Mouse (Mus musculus) liver, embryonic 14.5 days (tissue): ENCODE results near the gene Srgap3. TPM values are rescaled to one million over a fixed set of nuclear protein-coding genes. Genes with fewer than 3 reads are reported as not detected.

ENCODE experiments used
- ATAC-seq: fragments of 200-750 bp; cut with Nextera tagmentation; 2 replicates; pipeline ENCODE4 v1.8.0; 2017; ENCODE audit warnings: moderate number of reproducible peaks, mild to moderate bottlenecking, moderate library complexity; ENCODE audit not compliant: insufficient read depth
- DNase-seq, 3 experiments: peaks; one replicate each; pipeline ENCODE4 v3.0.0-alpha.2; 2012 to 2013; ENCODE audit warnings: low read depth in 3 of 3, low spot score in 3 of 3
- H3K27ac ChIP-seq: fragments of 300-500 bp; sonication (generic); 2 replicates; pipeline ENCODE4 v1.5.1; 2014; ENCODE audit warnings: moderate library complexity, mild to moderate bottlenecking, control low read depth, inconsistent platforms
- H3K27me3 ChIP-seq: fragments of 300-500 bp; sonication (generic); 2 replicates; pipeline ENCODE4 v1.6.1; 2014; ENCODE audit warnings: mild to moderate bottlenecking, low read length, moderate library complexity; ENCODE audit not compliant: control insufficient read depth, insufficient read depth
- H3K36me3 ChIP-seq: fragments of 300-500 bp; sonication (generic); replicated peaks from 2 replicates; pipeline ENCODE4 v1.6.1; 2014; ENCODE audit warnings: low read depth; ENCODE audit not compliant: control insufficient read depth, insufficient read depth
- H3K4me1 ChIP-seq, 2 experiments: fragments of 200-500 bp in 1 of 2; fragments of 300-500 bp in 1 of 2; sonication (generic) in 1 of 2; replicated peaks; 2 replicates each; pipeline ENCODE4 v1.6.1; 2012 to 2014; ENCODE audit warnings: antibody characterized with exemption in 1 of 2, inconsistent platforms in 1 of 2, low read length in 1 of 2; ENCODE audit not compliant: control insufficient read depth in 2 of 2, insufficient read depth in 2 of 2
- H3K4me2 ChIP-seq: fragments of 300-500 bp; sonication (generic); 2 replicates; pipeline ENCODE4 v1.6.1; 2014; ENCODE audit warnings: low read depth, mild to moderate bottlenecking, control low read depth, moderate library complexity
- H3K4me3 ChIP-seq, 2 experiments: fragments of 200-500 bp in 1 of 2; fragments of 300-500 bp in 1 of 2; sonication (generic) in 1 of 2; 2 replicates each; pipeline ENCODE4 v1.5.1; 2012 to 2014; ENCODE audit warnings: low read depth in 2 of 2, low read length in 2 of 2, mild to moderate bottlenecking in 2 of 2, control low read depth in 1 of 2, inconsistent platforms in 1 of 2, moderate library complexity in 1 of 2; ENCODE audit not compliant: insufficient read depth in 1 of 2
- H3K9ac ChIP-seq: fragments of 300-500 bp; sonication (generic); replicated peaks from 2 replicates; pipeline ENCODE4 v1.6.1; 2014; ENCODE audit warnings: mild to moderate bottlenecking, control low read depth, moderate library complexity
- H3K9me3 ChIP-seq: fragments of 300-500 bp; sonication (generic); 2 replicates; pipeline ENCODE4 v1.6.1; 2016; ENCODE audit warnings: low read length, mixed read lengths; ENCODE audit not compliant: control insufficient read depth
- CTCF ChIP-seq: IDR thresholded peaks from 2 replicates; pipeline ENCODE4 v1.5.1; 2016; ENCODE audit warnings: antibody characterized with exemption, low read depth, control low read depth
- EP300 ChIP-seq: IDR thresholded peaks from 2 replicates; pipeline ENCODE4 v1.6.1; 2016; ENCODE audit warnings: antibody characterized with exemption, low read depth
- WGBS: fragments of 180-500 bp; shearing (Covaris S2); extraction: QIAGEN DNeasy Blood & Tissue Kit; methylation state at CpG from one replicate; pipeline ENCODE4 v1.1.7; 2014; ENCODE audit not compliant: insufficient replicate concordance; 5-methylcytosine and 5-hydroxymethylcytosine counted together
- polyA plus RNA-seq, 2 experiments: library from polyadenylated mRNA; depleted of rRNA in 1 of 2; stranded (reverse) in 1 of 2; unstranded in 1 of 2; fragments of >200 nt; fragmentation: Nextera tagmentation in 1 of 2; extraction: Ambion mirVana in 1 of 2; gene quantifications; 2 replicates each; pipeline versions ENCODE4 v1.2.1 to v1.2.3; 2012 to 2014

Gene Srgap3
- polyA plus RNA-seq, 2 experiments = 0.20 to 0.27 TPM

DNA sequence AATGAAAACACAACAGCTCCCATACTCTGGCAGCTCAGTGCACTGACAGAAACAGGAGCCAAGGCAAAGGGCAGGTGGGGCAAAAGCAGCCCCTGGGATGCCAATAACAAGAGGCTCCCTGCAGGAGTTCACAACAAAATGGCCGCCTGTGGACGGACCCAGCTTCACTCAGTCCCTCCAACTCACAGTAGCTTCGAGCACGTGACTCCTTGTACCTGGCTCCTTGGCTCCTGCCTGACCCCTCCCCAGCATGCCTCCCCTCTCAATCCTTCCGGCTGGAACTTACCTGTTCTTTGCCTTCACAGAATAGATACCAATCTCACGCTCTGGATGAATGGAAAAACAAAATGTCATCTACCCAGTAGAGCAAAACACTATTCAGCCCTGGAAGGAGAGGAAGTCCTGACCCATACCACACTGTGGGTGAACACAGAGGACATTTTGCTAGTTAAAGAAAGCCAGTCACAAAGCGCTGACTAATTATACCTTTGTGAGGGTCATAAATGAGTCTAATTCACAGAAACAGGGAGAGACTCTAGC, 75.8 kb downstream of the Srgap3 start:
- Histone ChIP-seq H3K4me1 (no peaks in the 10 kb centered on the region), H3K4me2 (no peak overlapping the region), H3K27me3 (no peaks in the 10 kb centered on the region), H3K9ac (no peak overlapping the region), H3K36me3 (no peaks in the 10 kb centered on the region), H3K27ac (no peak overlapping the region), H3K4me3 (no peak overlapping the region), H3K9me3 (no peaks in the 10 kb centered on the region)
- no peak for DNase-seq
- WGBS = 58% methylated on average over 7 of the region's 7 CpGs
- TF ChIP-seq CTCF (no peak), EP300 (no peak)
- ATAC-seq = no peak

DNA sequence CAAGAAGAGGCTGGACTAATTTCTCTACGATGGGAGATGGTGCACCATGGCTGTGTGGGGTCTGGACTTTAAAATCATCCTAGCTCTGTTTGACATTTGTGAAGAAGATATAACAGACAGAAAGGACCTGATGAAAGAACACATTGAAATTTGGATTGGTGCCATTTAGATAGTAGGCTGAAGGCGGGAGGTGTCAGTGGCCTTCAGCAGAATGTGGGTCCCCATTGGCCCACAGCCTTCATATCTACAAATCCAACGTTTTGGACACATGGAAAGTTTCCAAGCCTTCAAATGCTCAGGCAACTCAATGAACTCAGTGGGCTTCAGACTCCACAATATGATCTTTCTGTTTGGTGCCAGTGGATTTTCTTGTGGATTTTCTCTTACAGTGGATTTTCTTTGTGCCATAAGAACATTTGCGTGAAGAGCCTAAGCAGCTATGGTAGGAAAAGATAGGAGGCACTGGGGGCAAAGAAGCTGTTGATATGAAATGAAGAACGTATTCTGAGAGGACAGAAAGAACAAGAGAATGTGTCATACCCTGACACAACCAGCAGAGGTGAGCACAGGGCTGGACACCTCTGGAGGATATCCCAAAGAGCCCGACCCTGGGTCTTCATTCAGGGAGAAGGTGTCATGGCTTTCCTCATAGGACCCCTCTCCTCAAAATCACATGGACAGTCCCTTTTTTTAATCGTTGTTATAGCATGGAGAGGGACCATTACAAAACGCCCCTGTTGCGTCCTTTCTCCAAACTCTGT, 78.7 kb downstream of the Srgap3 start:
- no peaks in the 10 kb centered on the region for H3K4me1 ChIP-seq
- H3K36me3 ChIP-seq = no peaks in the 10 kb centered on the region
- DNase-seq (no peak), ATAC-seq (no peak)
- no peak overlapping the region for H3K4me2 ChIP-seq
- H3K9me3 ChIP-seq = no peaks in the 10 kb centered on the region
- WGBS = 56% methylated on average over 9 of the region's 9 CpGs
- H3K9ac ChIP-seq = no peak overlapping the region
- TF ChIP-seq CTCF (no peak), EP300 (no peak)
- H3K27ac ChIP-seq = no peak overlapping the region
- H3K4me3 ChIP-seq = no peak overlapping the region
- H3K27me3 ChIP-seq = no peaks in the 10 kb centered on the region

DNA sequence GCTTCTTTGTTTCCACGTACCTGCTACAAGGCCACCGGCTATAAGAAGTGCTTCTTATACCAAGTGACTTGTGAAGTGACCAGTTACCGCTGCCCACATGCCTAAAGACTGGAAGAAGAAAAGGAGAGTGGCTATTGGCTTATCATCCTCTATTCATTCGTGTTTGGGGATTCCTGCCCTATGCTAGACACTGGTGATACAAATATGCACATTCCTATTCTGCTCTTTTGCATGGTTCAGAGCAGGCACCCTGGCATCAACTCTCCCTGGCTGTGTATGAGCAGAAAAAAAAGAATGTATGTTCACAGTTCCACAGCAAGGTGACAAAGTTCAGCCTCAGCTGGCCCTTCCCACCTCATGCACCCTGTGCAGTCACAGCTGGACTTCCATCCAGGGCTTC, 81.0 kb downstream of the Srgap3 start:
- TF ChIP-seq CTCF (no peak), EP300 (no peak)
- Histone ChIP-seq H3K4me3 (no peak overlapping the region), H3K9me3 (no peaks in the 10 kb centered on the region), H3K9ac (no peak overlapping the region), H3K36me3 (no peaks in the 10 kb centered on the region), H3K27ac (no peak overlapping the region), H3K4me1 (no peaks in the 10 kb centered on the region; a peak in 1 of 4 replicates), H3K4me2 (no peak overlapping the region), H3K27me3 (no peaks in the 10 kb centered on the region)
- ATAC-seq = no peak
- DNase-seq = no peak
- 66% methylated on average over 4 of the region's 4 CpGs for WGBS

DNA sequence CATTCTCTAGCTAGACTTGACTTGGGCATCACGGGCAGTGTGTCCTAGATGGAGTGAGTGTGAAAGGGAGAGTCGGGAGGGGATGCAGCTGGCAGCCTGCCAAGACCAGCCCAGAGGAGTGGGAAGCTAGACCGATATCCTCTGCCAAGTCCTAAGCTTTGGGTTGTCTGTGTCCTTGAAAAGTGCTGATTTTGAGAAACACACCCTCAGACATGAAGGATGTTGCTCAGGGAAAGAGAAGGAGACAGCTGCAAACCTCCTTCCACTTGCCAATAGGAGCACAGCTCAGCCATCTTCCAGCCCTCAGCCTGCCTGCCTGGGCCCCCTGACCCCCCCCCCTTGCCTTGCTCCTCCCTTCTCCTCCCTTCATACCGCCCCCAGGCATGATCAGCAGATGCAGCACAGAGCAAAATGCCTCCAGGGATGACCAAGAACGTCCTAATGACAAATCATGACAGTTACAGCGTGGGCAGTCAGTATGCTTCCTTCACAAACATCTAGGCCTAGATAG, 82.0 kb downstream of the Srgap3 start:
- no peaks in the 10 kb centered on the region; a peak in 1 of 4 replicates for H3K4me1 ChIP-seq
- no peak overlapping the region for H3K27ac ChIP-seq
- no peak overlapping the region for H3K9ac ChIP-seq
- TF ChIP-seq EP300 (no peak), CTCF (no peak)
- WGBS = 38% methylated on average over 6 of the region's 6 CpGs
- H3K4me2 ChIP-seq = no peak overlapping the region
- ATAC-seq = no peak
- H3K36me3 ChIP-seq = no peaks in the 10 kb centered on the region
- no peaks in the 10 kb centered on the region for H3K27me3 ChIP-seq
- H3K9me3 ChIP-seq = no peaks in the 10 kb centered on the region
- H3K4me3 ChIP-seq = no peak overlapping the region
- no peak for DNase-seq

GRCm38 (mm10) chr6:112862465-112862864, 84.6 kb downstream of the Srgap3 start:
- no peak overlapping the region for H3K4me2 ChIP-seq

More at GRCm38 (mm10) chr6:112862465-112862864, 84.6 kb downstream of the Srgap3 start:
- Histone ChIP-seq H3K9me3 (no peaks in the 10 kb centered on the region), H3K36me3 (no peaks in the 10 kb centered on the region), H3K27me3 (no peaks in the 10 kb centered on the region), H3K4me1 (no peaks in the 10 kb centered on the region; a peak in 1 of 4 replicates), H3K9ac (no peak overlapping the region), H3K27ac (no peak overlapping the region), H3K4me3 (no peak overlapping the region)
- ATAC-seq (no peak), DNase-seq (no peak)
- WGBS = 56% methylated on average over 7 of the region's 7 CpGs
- TF ChIP-seq EP300 (no peak), CTCF (no peak)
